Mouse (Mus musculus): ENCODE measurements around the gene Tm9sf2. TPM values are rescaled to one million over a fixed set of nuclear protein-coding genes. Genes with fewer than 3 reads are reported as not detected.
A peak's percentile ranks its signal among the peaks of the same experiment; 100 is the strongest.

The Tm9sf2 gene
- polyA plus RNA-seq, 1 experiment from 2014 or later, result 162 TPM

DNA sequence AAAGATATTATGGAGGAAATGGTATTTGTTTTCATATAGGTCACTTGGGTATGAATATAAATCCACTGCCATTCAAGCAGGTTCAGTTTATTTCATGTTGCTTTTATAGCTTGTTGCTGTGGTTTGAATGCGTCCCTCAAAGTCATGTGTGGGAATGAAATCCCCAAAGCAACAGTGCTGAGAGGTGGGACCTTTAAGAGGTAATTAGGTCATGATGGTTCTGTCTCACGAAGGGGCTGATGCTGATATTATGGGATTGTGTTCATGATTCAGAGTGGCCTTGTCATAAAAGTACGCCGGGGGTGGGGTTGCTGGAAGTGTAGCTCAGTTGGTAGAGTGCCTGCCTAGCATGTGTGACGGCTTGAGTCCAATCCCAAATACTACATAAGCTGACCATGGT is 81.4 kb downstream of the Tm9sf2 start:
- Histone ChIP-seq H3K9me3 (ENCODE audit: low read length) (no peaks in the 10 kb centered on the region), H3K4me3 (ENCODE audit: low read depth, low read length) (no peak overlapping the region), H3K36me3 (ENCODE audit: insufficient read depth, low read length) (no peaks in the 10 kb centered on the region), H3K9ac (replicated peaks; ENCODE audit: low read depth) (no peak overlapping the region), H3K27me3 (replicated peaks; ENCODE audit: insufficient read depth, low read length) (no peaks in the 10 kb centered on the region), H3K27ac (ENCODE audit: low read length) (no peak overlapping the region), H3K4me1 (ENCODE audit: insufficient read depth, low read depth, low read length) (no peaks in the 10 kb centered on the region), H3K4me2 (replicated peaks; ENCODE audit: low read depth, low read length) (no peak overlapping the region)
- no peak for TF ChIP-seq EP300 (IDR thresholded peaks at IDR 0.05)
- no peak for TF ChIP-seq CTCF (IDR thresholded peaks at IDR 0.05)
- ATAC-seq, result no peak
- WGBS, result 89% methylated on average over 5 of the region's 5 CpGs
- DNase-seq (ENCODE audit: low spot score), result no peak

DNA sequence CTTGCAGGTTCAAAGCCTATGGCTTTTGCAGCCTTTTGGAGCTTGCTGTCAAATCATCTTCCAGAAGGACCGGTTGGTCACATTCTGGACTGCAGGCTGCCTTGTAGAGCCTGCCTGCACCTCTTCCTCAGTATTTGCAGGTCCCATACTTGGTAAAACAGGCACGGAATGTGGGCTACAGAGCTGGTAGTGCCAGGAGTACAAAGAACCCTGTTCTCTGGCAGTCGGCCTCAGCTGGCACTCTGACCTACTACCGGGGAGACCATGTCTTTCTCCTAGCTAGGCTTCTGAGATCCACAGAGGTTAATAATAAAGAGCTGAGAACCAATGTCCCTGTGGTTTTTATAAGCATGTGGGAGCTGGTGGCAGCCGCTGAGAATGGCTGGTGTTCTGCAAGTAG is 83.1 kb downstream of the Tm9sf2 start:
- no peaks in the 10 kb centered on the region for H3K27me3 ChIP-seq (replicated peaks; ENCODE audit: insufficient read depth, low read length)
- no peak overlapping the region for H3K4me2 ChIP-seq (replicated peaks; ENCODE audit: low read depth, low read length)
- H3K36me3 ChIP-seq (ENCODE audit: insufficient read depth, low read length), result no peaks in the 10 kb centered on the region
- no peaks in the 10 kb centered on the region for H3K4me1 ChIP-seq (ENCODE audit: insufficient read depth, low read depth, low read length)
- no peak overlapping the region for H3K27ac ChIP-seq (ENCODE audit: low read length)
- TF ChIP-seq EP300 (IDR thresholded peaks at IDR 0.05), result no peak
- TF ChIP-seq CTCF (IDR thresholded peaks at IDR 0.05), result no peak
- no peak overlapping the region for H3K9ac ChIP-seq (replicated peaks; ENCODE audit: low read depth)
- 75% methylated on average over 5 of the region's 5 CpGs for WGBS
- ATAC-seq, result no peak
- no peaks in the 10 kb centered on the region for H3K9me3 ChIP-seq (ENCODE audit: low read length)
- H3K4me3 ChIP-seq (ENCODE audit: low read depth, low read length), result no peak overlapping the region
- DNase-seq (ENCODE audit: low spot score), result no peak

DNA sequence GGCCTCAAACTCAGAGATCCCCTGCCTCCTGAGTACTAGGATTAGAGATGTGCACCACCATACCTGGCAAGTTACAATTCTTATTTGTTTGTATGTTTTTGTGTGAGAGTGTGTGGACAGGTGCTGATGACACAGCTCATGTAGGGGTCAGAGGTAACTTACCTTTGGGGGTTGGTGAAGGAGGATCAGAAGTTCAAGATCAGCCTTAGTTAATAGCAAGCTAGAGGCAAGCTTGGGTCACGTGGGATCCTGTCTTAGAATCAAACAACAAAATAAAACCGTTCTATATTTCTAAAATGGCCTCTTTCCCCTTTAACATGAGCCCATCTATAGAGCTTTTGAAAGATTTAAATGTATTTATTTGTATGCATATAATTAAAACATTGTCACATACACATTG is 83.7 kb downstream of the Tm9sf2 start:
- no peak for ATAC-seq
- TF ChIP-seq EP300 (IDR thresholded peaks at IDR 0.05), result no peak
- WGBS, result 21% methylated on average over 2 of the region's 2 CpGs
- H3K4me3 ChIP-seq (ENCODE audit: low read depth, low read length), result no peak overlapping the region
- no peaks in the 10 kb centered on the region for H3K9me3 ChIP-seq (ENCODE audit: low read length)
- no peaks in the 10 kb centered on the region for H3K36me3 ChIP-seq (ENCODE audit: insufficient read depth, low read length)
- H3K4me1 ChIP-seq (ENCODE audit: insufficient read depth, low read depth, low read length), result no peaks in the 10 kb centered on the region
- no peak overlapping the region for H3K9ac ChIP-seq (replicated peaks; ENCODE audit: low read depth)
- DNase-seq (ENCODE audit: low spot score), result no peak
- H3K4me2 ChIP-seq (replicated peaks; ENCODE audit: low read depth, low read length), result no peak overlapping the region
- no peaks in the 10 kb centered on the region for H3K27me3 ChIP-seq (replicated peaks; ENCODE audit: insufficient read depth, low read length)
- no peak overlapping the region for H3K27ac ChIP-seq (ENCODE audit: low read length)

DNA sequence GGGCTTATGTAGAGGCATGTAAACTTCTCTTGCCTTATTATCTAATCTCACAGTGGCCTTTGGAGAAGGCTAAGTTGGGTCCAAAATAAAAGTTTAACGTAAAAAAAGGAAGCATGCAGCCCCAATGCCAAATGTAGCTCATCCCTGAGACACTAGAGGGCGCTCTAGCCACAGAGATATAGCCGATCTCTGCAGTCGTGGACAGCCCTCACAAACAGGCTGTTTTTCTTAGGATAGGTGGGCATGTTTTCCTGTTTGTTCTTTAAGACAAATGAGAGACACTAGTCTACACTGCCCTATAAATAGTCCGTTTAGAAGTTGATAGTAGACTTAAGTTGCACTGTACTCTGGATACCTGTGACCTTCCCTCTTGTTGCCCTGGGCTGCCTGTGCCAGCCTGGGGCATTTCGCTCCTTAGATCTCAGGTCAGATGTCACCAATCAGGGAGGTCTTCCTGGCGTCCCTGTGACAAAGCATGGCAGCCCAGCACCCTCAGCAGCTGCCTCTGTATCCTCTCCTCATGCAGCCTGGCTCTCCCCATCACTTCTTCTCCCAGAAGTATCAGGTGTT is 84.2 kb downstream of the Tm9sf2 start:
- H3K27me3 ChIP-seq (replicated peaks; ENCODE audit: insufficient read depth, low read length), result no peaks in the 10 kb centered on the region
- H3K9ac ChIP-seq (replicated peaks; ENCODE audit: low read depth), result no peak overlapping the region
- DNase-seq (ENCODE audit: low spot score) (peak; percentile 59), ATAC-seq (no peak; the same call in 1 of the 2 replicates)
- H3K4me3 ChIP-seq (ENCODE audit: low read depth, low read length), result no peak overlapping the region
- H3K4me2 ChIP-seq (replicated peaks; ENCODE audit: low read depth, low read length), result no peak overlapping the region
- no peaks in the 10 kb centered on the region for H3K36me3 ChIP-seq (ENCODE audit: insufficient read depth, low read length)
- no peaks in the 10 kb centered on the region for H3K9me3 ChIP-seq (ENCODE audit: low read length)
- no peaks in the 10 kb centered on the region for H3K4me1 ChIP-seq (ENCODE audit: insufficient read depth, low read depth, low read length)
- H3K27ac ChIP-seq (ENCODE audit: low read length), result no peak overlapping the region
- 17% methylated on average over 7 of the region's 7 CpGs for WGBS
- no peak for TF ChIP-seq EP300 (IDR thresholded peaks at IDR 0.05)
- peak; percentile 88 for TF ChIP-seq CTCF (IDR thresholded peaks at IDR 0.05)

DNA sequence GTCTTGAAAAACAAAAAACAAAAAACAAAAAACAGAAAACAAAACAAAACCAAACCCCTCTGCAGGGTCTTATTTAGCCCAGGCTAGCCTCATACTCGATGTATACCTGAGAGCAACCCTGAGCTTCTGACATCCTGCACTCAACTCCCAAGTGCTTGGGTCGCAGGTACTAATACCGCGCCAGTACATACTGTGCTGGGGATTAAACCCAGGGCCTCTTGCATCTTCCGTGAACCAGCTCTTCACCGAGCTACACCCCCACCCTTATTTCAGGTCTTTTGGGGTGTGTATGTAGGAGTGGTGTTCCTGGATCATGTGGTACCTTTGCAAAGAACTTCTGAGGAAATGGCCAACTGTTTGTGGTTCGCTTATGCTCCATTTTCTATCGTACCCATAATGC is 87.8 kb downstream of the Tm9sf2 start:
- Histone ChIP-seq H3K9ac (replicated peaks; ENCODE audit: low read depth) (no peak overlapping the region), H3K27me3 (replicated peaks; ENCODE audit: insufficient read depth, low read length) (no peaks in the 10 kb centered on the region), H3K4me1 (ENCODE audit: insufficient read depth, low read depth, low read length) (no peaks in the 10 kb centered on the region), H3K9me3 (ENCODE audit: low read length) (no peaks in the 10 kb centered on the region), H3K27ac (ENCODE audit: low read length) (no peak overlapping the region), H3K36me3 (ENCODE audit: insufficient read depth, low read length) (no peaks in the 10 kb centered on the region), H3K4me2 (replicated peaks; ENCODE audit: low read depth, low read length) (no peak overlapping the region), H3K4me3 (ENCODE audit: low read depth, low read length) (no peak overlapping the region)
- 96% methylated on average over 8 of the region's 8 CpGs for WGBS
- ATAC-seq (no peak), DNase-seq (ENCODE audit: low spot score) (no peak)
- TF ChIP-seq CTCF (IDR thresholded peaks at IDR 0.05) (no peak), EP300 (IDR thresholded peaks at IDR 0.05) (no peak)

DNA sequence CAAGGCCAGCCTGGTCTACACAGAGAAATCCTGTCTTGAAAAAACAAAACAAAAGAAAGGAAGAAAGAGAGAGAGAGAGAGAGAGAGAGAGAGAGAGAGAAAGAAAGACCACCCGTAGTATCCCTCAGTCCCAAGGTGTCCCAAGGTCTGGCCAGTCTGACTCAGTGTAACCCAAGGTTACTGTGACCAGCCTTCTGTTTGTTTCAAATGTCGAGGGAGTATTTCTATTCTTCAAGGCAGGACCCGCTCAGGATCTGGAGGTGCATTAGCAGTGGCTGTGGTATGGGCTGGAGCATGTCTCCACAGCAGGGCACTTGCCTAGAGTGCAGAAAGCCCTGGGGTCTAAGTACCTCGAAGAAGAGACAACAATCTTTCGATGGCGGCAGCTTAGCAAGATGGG is 90.0 kb downstream of the Tm9sf2 start:
- no peak overlapping the region for H3K27ac ChIP-seq (ENCODE audit: low read length)
- no peaks in the 10 kb centered on the region for H3K27me3 ChIP-seq (replicated peaks; ENCODE audit: insufficient read depth, low read length)
- no peaks in the 10 kb centered on the region for H3K9me3 ChIP-seq (ENCODE audit: low read length)
- H3K4me2 ChIP-seq (replicated peaks; ENCODE audit: low read depth, low read length), result no peak overlapping the region
- WGBS, result 76% methylated on average over 6 of the region's 6 CpGs
- DNase-seq (ENCODE audit: low spot score) (no peak), ATAC-seq (no peak)
- H3K4me3 ChIP-seq (ENCODE audit: low read depth, low read length), result no peak overlapping the region
- no peak overlapping the region for H3K9ac ChIP-seq (replicated peaks; ENCODE audit: low read depth)
- H3K4me1 ChIP-seq (ENCODE audit: insufficient read depth, low read depth, low read length), result no peaks in the 10 kb centered on the region
- TF ChIP-seq EP300 (IDR thresholded peaks at IDR 0.05) (no peak), CTCF (IDR thresholded peaks at IDR 0.05) (no peak)
- H3K36me3 ChIP-seq (ENCODE audit: insufficient read depth, low read length), result no peaks in the 10 kb centered on the region
